Mouse (Mus musculus) adrenal gland, adult 18-20 months (tissue): ENCODE measurements around the gene Macrod1. TPM values are rescaled to one million over a fixed set of nuclear protein-coding genes. Genes with fewer than 3 reads are reported as not detected.

Source experiments
- DNase-seq, 2 experiments: peaks; one replicate each; pipeline ENCODE4 v3.0.0; 2021 to 2022; ENCODE audit warnings: low spot score in 2 of 2
- total RNA-seq, 2 experiments: library from RNA; stranded (reverse); gene quantifications; 1 replicate in 1 of 2; 2 replicates in 1 of 2; pipeline ENCODE4 v1.2.3; 2021

Macrod1 gene
- total RNA-seq, 2 experiments from 2014 or later = 62.4 to 77.9 TPM

GRCm38 (mm10) chr19:7164820-7165323, 108.3 kb downstream of the Macrod1 start:
- DNase-seq = peak in 1 of 2 experiments; percentile 25

- DNase-seq = peak; percentile 43 to 61
These were observed 109.0 kb downstream of the Macrod1 start for GRCm38 (mm10) chr19:7165509-7166199.

- no peak for DNase-seq
These were observed 109.6 kb downstream of the Macrod1 start for GRCm38 (mm10) chr19:7166200-7166711.

- no peak for DNase-seq
These were observed 110.2 kb downstream of the Macrod1 start for GRCm38 (mm10) chr19:7166767-7167166.

GRCm38 (mm10) chr19:7168423-7168822, 111.8 kb downstream of the Macrod1 start:
- DNase-seq = no peak

- no peak for DNase-seq
These were observed 114.3 kb downstream of the Macrod1 start for GRCm38 (mm10) chr19:7170916-7171315.

GRCm38 (mm10) chr19:7171447-7171846, 114.8 kb downstream of the Macrod1 start:
- DNase-seq = no peak

- DNase-seq = no peak
These were observed 115.6 kb downstream of the Macrod1 start for GRCm38 (mm10) chr19:7172051-7172866.

GRCm38 (mm10) chr19:7176041-7176696, 119.6 kb downstream of the Macrod1 start:
- DNase-seq = no peak

GRCm38 (mm10) chr19:7177804-7178511, 121.3 kb downstream of the Macrod1 start:
- DNase-seq = no peak

GRCm38 (mm10) chr19:7178841-7179452, 122.3 kb downstream of the Macrod1 start:
- DNase-seq = no peak

GRCm38 (mm10) chr19:7180756-7181405, 124.3 kb downstream of the Macrod1 start:
- no peak for DNase-seq

- DNase-seq = no peak
These were observed 124.9 kb downstream of the Macrod1 start for GRCm38 (mm10) chr19:7181496-7181895.

GRCm38 (mm10) chr19:7182273-7182949, 125.8 kb downstream of the Macrod1 start:
- peak in 1 of 2 experiments; percentile 48 for DNase-seq

- no peak for DNase-seq
These were observed 126.8 kb downstream of the Macrod1 start for GRCm38 (mm10) chr19:7183419-7183818.

- DNase-seq = no peak
These were observed 128.4 kb downstream of the Macrod1 start for GRCm38 (mm10) chr19:7185059-7185458.

- no peak for DNase-seq
These were observed 129.2 kb downstream of the Macrod1 start for GRCm38 (mm10) chr19:7185715-7186291.

GRCm38 (mm10) chr19:7187157-7187556, 130.5 kb downstream of the Macrod1 start:
- no peak for DNase-seq

GRCm38 (mm10) chr19:7189026-7189425, 132.4 kb downstream of the Macrod1 start:
- no peak for DNase-seq
